Mouse (Mus musculus): ENCODE measurements around the gene Enc1. TPM values are rescaled to one million over a fixed set of nuclear protein-coding genes. Genes with fewer than 3 reads are reported as not detected.

The Enc1 gene
- polyA plus RNA-seq (2012; ENCODE audit: insufficient read depth, insufficient read length, missing spikeins), result 17.6 and 27.3 TPM in 2 replicates

DNA sequence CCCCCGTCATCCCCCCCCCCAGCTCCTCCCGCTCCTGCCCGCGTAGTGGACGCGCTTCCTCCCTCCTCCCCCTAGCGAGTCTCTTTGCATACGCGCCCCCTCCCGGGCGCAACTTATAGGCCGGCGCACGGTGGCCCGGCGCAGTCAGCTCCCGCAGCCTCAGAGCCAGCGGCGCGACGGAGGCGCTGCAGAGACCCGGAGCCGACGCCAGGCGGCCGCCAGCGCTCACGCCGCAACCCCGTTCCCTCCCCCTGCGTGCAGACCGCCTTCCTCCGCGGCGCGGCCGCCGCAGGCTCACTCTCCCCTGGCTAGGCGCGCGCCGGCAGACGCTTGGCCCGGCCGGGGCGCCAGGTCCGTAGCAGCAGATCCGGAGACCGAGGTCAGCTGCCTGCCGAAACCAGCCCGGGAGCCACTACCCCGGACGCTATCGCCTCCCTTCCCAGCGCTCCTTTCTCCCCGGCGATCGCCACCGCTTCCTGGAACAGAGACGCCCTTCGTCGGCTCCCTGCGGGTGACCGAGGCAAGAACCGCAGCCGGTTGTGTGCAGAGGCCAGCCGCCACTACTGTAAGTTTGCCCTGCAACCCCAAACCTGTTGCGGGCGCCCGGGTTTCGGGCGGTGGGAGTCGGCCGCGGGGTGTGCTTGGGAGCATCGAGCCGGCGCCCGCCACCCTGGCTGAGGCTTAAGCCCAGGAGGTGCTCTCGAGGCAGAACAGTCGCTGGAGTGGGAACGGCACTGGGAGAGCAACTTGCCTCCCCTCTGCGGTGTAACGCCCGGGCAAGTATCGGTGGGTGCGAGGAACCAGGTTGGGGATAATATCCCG is at the start of gene Enc1:
TSS of gene Enc1 (plus strand) at position 141 of the 822 bp plus-strand sequence.
- peak within 1 kb of the TSS; percentile 90 for H3K27ac ChIP-seq (replicated peaks; ENCODE audit: low read depth, low read length)
- peaks cover 9% of the 10 kb centered on the region for H3K4me1 ChIP-seq (ENCODE audit: control insufficient read depth, insufficient read depth, insufficient read length, low read length)
- H3K4me3 ChIP-seq (ENCODE audit: insufficient read depth, low read depth, low read length), result peak within 1 kb of the TSS; percentile 92

- H3K4me3 ChIP-seq (ENCODE audit: insufficient read depth, low read depth, low read length), result no peak overlapping the region
- H3K4me1 ChIP-seq (ENCODE audit: control insufficient read depth, insufficient read depth, insufficient read length, low read length), result no peaks in the 10 kb centered on the region
- no peak overlapping the region for H3K27ac ChIP-seq (replicated peaks; ENCODE audit: low read depth, low read length)
These were observed 48.3 kb upstream of the Enc1 start for GRCm38 (mm10) chr13:97192649-97193048.

DNA sequence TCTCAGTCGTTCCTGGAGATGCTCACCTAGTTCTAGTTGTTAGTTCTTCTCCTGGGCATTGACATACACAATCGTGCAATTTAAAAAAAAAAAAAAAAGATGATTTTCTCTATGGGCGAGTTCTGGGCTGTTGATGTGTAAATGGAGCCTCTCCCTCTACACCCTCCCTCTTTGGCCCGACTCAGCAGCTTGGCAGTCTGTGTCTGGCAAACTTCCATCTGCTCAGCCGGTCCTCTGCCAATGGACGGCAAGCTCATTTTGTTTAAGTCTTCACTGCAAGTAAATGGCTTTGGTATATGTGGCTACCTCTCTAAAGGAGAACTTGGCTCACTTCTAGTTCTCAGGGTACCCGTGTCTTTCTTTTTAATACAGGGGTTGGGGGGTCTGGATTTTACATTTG is 47.5 kb upstream of the Enc1 start:
- no peak overlapping the region for H3K4me3 ChIP-seq (ENCODE audit: insufficient read depth, low read depth, low read length)
- H3K27ac ChIP-seq (replicated peaks; ENCODE audit: low read depth, low read length), result no peak overlapping the region
- H3K4me1 ChIP-seq (ENCODE audit: control insufficient read depth, insufficient read depth, insufficient read length, low read length), result no peaks in the 10 kb centered on the region

DNA sequence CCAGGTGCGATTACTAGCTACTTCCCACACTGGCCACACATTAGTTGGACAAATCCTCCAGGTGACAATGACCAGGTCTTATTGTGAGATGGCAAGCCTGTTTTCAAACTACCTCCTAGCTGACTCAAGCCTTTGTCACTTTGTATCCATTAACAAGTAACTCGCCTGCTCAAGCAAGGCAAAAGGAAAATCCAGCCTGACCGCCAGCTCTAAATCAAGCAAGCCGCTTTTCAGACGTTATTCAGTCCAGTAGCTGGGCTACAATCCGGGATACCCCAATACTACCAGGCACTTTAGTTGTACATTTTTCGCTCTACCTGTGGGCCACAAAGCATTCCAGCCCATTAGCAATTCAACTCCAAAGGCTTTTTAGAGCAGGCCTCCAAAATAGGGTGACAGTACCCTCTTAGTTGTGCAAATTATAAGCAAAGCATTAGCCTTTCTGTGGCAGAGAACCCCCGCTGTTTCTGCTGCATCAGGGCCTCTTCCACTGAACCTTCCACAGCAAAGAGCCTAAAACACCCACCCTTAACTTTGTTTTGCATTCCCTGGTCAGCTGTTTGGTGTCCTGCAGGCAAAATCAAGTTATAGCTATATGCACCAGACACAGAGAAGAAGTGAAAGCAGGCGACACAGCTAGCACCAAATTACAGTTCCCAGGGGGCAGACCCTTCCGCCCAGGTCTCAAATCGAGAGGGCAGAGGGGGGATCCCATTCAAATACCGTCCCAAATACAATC is 44.5 kb upstream of the Enc1 start:
- Histone ChIP-seq H3K4me1 (ENCODE audit: control insufficient read depth, insufficient read depth, insufficient read length, low read length) (no peaks in the 10 kb centered on the region), H3K4me3 (ENCODE audit: insufficient read depth, low read depth, low read length) (no peak overlapping the region), H3K27ac (replicated peaks; ENCODE audit: low read depth, low read length) (no peak overlapping the region)

DNA sequence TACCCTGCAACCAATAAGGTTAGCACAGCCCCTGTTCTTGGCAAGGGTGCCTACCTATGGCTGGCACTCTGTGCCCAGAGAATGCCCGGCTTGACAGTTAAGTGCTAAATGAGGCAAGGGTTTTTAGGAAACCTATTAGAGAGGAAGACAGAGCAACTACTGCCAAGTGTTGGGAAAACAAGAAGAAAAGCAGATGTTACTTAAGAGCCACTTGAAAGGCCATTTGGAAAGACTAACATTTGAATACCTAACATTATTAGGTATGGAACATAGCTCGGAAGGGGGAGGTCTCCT is 44.0 kb upstream of the Enc1 start:
- Histone ChIP-seq H3K4me3 (ENCODE audit: insufficient read depth, low read depth, low read length) (0 out of 2 replicates have a peak overlapping the region, but pooled peaks have one; percentile 82), H3K4me1 (ENCODE audit: control insufficient read depth, insufficient read depth, insufficient read length, low read length) (no peaks in the 10 kb centered on the region), H3K27ac (replicated peaks; ENCODE audit: low read depth, low read length) (no peak overlapping the region)

GRCm38 (mm10) chr13:97197932-97198562 is 42.9 kb upstream of the Enc1 start, which contains the start of gene Hexb:
Hexb (minus strand) TSS chr13:97198357.
- Histone ChIP-seq H3K4me1 (ENCODE audit: control insufficient read depth, insufficient read depth, insufficient read length, low read length) (no peaks in the 10 kb centered on the region), H3K27ac (replicated peaks; ENCODE audit: low read depth, low read length) (peak within 1 kb of the TSS; percentile 13; the same call in 1 of the 2 replicates), H3K4me3 (ENCODE audit: insufficient read depth, low read depth, low read length) (peak within 1 kb of the TSS; percentile 82)

DNA sequence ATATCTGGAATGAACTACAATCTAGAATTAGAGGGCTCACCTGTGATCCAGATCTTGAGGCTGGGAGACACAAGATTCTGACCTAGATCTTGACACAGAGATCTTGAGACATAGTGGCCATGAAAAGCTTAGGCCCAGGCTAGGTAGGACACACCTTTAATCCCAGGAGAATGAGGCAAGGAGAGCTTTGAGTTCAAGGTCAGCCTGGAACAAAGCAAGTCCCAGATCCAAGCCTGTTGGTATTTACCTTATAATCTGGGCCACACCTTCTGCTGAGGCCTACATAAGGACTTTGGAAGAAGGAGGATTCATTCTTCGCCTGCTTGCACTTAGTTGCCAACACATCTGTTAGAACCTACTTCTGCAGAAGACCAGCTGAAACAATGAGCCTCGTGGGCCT is 41.8 kb upstream of the Enc1 start:
- Histone ChIP-seq H3K4me3 (ENCODE audit: insufficient read depth, low read depth, low read length) (no peak overlapping the region), H3K4me1 (ENCODE audit: control insufficient read depth, insufficient read depth, insufficient read length, low read length) (no peaks in the 10 kb centered on the region), H3K27ac (replicated peaks; ENCODE audit: low read depth, low read length) (no peak overlapping the region)

- H3K27ac ChIP-seq (replicated peaks; ENCODE audit: low read depth, low read length), result no peak overlapping the region
- no peak overlapping the region for H3K4me3 ChIP-seq (ENCODE audit: insufficient read depth, low read depth, low read length)
- no peaks in the 10 kb centered on the region for H3K4me1 ChIP-seq (ENCODE audit: control insufficient read depth, insufficient read depth, insufficient read length, low read length)
These were observed 39.8 kb upstream of the Enc1 start for GRCm38 (mm10) chr13:97201076-97201475.

GRCm38 (mm10) chr13:97201896-97202295 is 39.0 kb upstream of the Enc1 start:
- Histone ChIP-seq H3K4me3 (ENCODE audit: insufficient read depth, low read depth, low read length) (no peak overlapping the region), H3K4me1 (ENCODE audit: control insufficient read depth, insufficient read depth, insufficient read length, low read length) (no peaks in the 10 kb centered on the region), H3K27ac (replicated peaks; ENCODE audit: low read depth, low read length) (no peak overlapping the region)

- Histone ChIP-seq H3K4me1 (ENCODE audit: control insufficient read depth, insufficient read depth, insufficient read length, low read length) (no peaks in the 10 kb centered on the region), H3K27ac (replicated peaks; ENCODE audit: low read depth, low read length) (peak overlapping the region; percentile 50), H3K4me3 (ENCODE audit: insufficient read depth, low read depth, low read length) (peak overlapping the region; percentile 60)
These were observed 35.7 kb upstream of the Enc1 start for GRCm38 (mm10) chr13:97205052-97205701.

- H3K4me3 ChIP-seq (ENCODE audit: insufficient read depth, low read depth, low read length), result no peak overlapping the region
- no peaks in the 10 kb centered on the region for H3K4me1 ChIP-seq (ENCODE audit: control insufficient read depth, insufficient read depth, insufficient read length, low read length)
- H3K27ac ChIP-seq (replicated peaks; ENCODE audit: low read depth, low read length), result no peak overlapping the region
These were observed 34.9 kb upstream of the Enc1 start for GRCm38 (mm10) chr13:97206046-97206445.

DNA sequence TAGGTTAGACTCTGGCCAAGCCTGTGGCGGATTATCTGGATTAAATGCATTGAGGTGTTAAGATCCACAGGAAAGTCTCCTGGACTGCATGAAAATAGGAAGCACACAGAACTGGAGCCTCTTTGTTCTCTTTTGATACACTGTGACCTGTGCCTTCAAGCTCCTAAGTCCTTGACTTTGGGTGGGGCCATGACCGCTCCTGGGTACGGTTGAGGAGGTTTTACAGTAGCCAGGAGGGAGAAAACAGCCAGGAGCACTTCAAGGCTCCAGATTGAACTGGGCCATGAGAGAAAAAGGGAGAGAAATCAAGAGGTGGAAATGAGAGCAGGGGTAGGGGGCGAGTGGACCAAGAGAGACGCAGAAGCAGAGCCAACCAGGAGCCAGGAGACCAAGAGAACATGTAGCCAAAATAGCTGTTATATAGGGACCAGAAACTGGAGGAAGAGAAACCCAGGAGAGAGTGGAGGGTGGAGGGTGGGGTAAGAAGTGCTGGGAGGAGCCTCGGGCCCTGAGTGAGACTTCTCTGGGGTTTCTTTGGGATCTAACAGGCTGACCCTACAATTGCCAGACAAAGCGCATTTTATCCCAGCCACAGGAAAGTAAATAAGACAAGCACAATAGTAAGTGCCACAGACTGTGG is 33.3 kb upstream of the Enc1 start:
- Histone ChIP-seq H3K4me1 (ENCODE audit: control insufficient read depth, insufficient read depth, insufficient read length, low read length) (no peaks in the 10 kb centered on the region), H3K27ac (replicated peaks; ENCODE audit: low read depth, low read length) (no peak overlapping the region), H3K4me3 (ENCODE audit: insufficient read depth, low read depth, low read length) (no peak overlapping the region)

DNA sequence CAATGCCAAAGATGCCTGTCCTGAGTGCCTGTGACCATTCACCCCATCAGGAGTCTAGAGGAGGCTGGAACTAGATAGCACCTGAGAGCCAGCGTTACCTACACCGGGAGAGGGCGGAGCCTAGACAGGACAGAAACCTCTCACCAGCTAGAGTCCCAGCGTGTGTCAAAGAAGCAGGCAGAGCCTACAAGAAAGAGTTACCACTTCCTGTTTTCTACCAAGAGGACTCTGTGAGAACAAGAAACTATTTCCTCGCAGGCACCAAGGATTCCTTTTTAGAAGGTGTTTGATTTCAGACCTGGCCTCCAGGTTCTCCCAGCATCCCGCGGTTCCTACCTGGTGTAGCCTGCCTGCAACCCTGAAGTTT is 32.8 kb upstream of the Enc1 start:
- H3K4me3 ChIP-seq (ENCODE audit: insufficient read depth, low read depth, low read length), result no peak overlapping the region
- no peaks in the 10 kb centered on the region for H3K4me1 ChIP-seq (ENCODE audit: control insufficient read depth, insufficient read depth, insufficient read length, low read length)
- H3K27ac ChIP-seq (replicated peaks; ENCODE audit: low read depth, low read length), result no peak overlapping the region

- no peak overlapping the region for H3K27ac ChIP-seq (replicated peaks; ENCODE audit: low read depth, low read length)
- no peak overlapping the region for H3K4me3 ChIP-seq (ENCODE audit: insufficient read depth, low read depth, low read length)
- H3K4me1 ChIP-seq (ENCODE audit: control insufficient read depth, insufficient read depth, insufficient read length, low read length), result no peaks in the 10 kb centered on the region
These were observed 32.4 kb upstream of the Enc1 start for GRCm38 (mm10) chr13:97208500-97209010.

Data from brown adipose tissue, adult 24 weeks (tissue).